Mouse (Mus musculus) forebrain, postnatal 0 days (tissue): Measurements from ENCODE around the gene Nutf2-ps1. TPM values are rescaled to one million over a fixed set of nuclear protein-coding genes. Genes with fewer than 3 reads are reported as not detected.
"Not testable (repeated sequence)": the region's sequence is repeated elsewhere in the genome, so short reads cannot be mapped to it uniquely, and the experiment has no call there.

ENCODE experiments used
- ATAC-seq: fragments of 200-750 bp; cut with Nextera tagmentation; 2 replicates; pipeline ENCODE4 v1.8.0; 2017; ENCODE audit warnings: mild to moderate bottlenecking, moderate library complexity
- DNase-seq: peaks from one replicate; pipeline ENCODE4 v3.0.0-alpha.2; 2015
- H3K27ac ChIP-seq: fragments of 300-500 bp; sonication (generic); 2 replicates; pipeline ENCODE4 v1.5.1; 2014; ENCODE audit warnings: low read depth, mild to moderate bottlenecking, antibody characterized with exemption, low read length, moderate library complexity, mixed read lengths
- H3K27me3 ChIP-seq: fragments of 300-500 bp; sonication (generic); 2 replicates; pipeline ENCODE4 v1.6.1; 2014; ENCODE audit warnings: mild to moderate bottlenecking, low read length, mixed read lengths; ENCODE audit not compliant: insufficient read depth
- H3K36me3 ChIP-seq: fragments of 300-500 bp; sonication (generic); 2 replicates; pipeline ENCODE4 v1.6.1; 2014; ENCODE audit warnings: mild to moderate bottlenecking, moderate library complexity; ENCODE audit not compliant: insufficient read depth
- H3K4me1 ChIP-seq: fragments of 300-500 bp; sonication (generic); 2 replicates; pipeline ENCODE4 v1.6.1; 2014; ENCODE audit warnings: antibody characterized with exemption; ENCODE audit not compliant: insufficient read depth
- H3K4me2 ChIP-seq: fragments of 300-500 bp; sonication (generic); 2 replicates; pipeline ENCODE4 v1.6.1; 2014; ENCODE audit warnings: low read depth, mild to moderate bottlenecking, moderate library complexity
- H3K4me3 ChIP-seq: fragments of 300-500 bp; sonication (generic); 2 replicates; pipeline ENCODE4 v1.5.1; 2014; ENCODE audit warnings: low read depth, low read length, mixed read lengths
- H3K9ac ChIP-seq: fragments of 300-500 bp; sonication (generic); 2 replicates; pipeline ENCODE4 v1.6.1; 2014; ENCODE audit warnings: mild to moderate bottlenecking
- H3K9me3 ChIP-seq: fragments of 300-500 bp; sonication (generic); 2 replicates; pipeline ENCODE4 v1.6.1; 2016; ENCODE audit warnings: low read length
- CTCF ChIP-seq: sonication (generic); IDR thresholded peaks from 2 replicates; pipeline ENCODE4 v1.5.1; 2016; ENCODE audit warnings: antibody characterized with exemption, control low read depth, low read depth
- WGBS: fragments of 180-500 bp; shearing (Covaris S2); extraction: QIAGEN DNeasy Blood & Tissue Kit; methylation state at CpG from one replicate; pipeline ENCODE4 v1.1.7; 2014; 5-methylcytosine and 5-hydroxymethylcytosine counted together
- polyA plus RNA-seq: library from polyadenylated mRNA; unstranded; fragments of >200 nt; fragmentation: Nextera tagmentation; extraction: Ambion mirVana; gene quantifications from 2 replicates; pipeline ENCODE4 v1.2.1, GENCODE M21; 2015
- total RNA-seq: library from RNA; depleted of rRNA; stranded (reverse); fragments of >200 nt; gene quantifications from 2 replicates; pipeline ENCODE4 v1.2.3, GENCODE M21; 2014; rRNA removed

Gene Nutf2-ps1
- total RNA-seq (72.1 and 78.8 TPM in 2 replicates), polyA plus RNA-seq (184 and 209 TPM in 2 replicates)

DNA sequence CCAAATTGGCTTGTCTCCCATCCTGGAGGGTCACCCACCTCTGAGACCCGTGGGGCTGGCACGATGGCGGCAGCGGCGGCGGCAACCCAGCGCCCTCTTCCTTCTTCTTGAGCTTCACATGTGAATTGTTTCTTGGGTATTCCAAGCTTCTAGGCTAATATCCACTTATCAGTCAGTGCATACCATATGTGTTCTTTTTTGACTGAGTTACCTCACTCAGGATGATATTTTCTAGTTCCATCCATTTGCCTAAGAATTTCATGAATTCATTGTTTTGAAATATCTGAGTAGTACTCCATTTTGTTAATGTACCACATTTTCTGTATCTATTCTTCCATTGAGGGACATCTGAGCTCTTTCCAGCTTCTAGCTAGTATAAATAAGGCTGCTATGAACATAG, at the start of gene Nutf2-ps1:
Gene Nutf2-ps1, minus strand, starts transcription at position 101 of the 400 bp plus-strand sequence.
- H3K36me3 ChIP-seq, DNase-seq, ATAC-seq, H3K4me2 ChIP-seq, H3K4me1 ChIP-seq, H3K9me3 ChIP-seq, H3K9ac ChIP-seq, H3K27ac ChIP-seq, H3K27me3 ChIP-seq, H3K4me3 ChIP-seq: not testable (repeated sequence)
- 97% methylated on average over 7 of the region's 7 CpGs for WGBS

DNA sequence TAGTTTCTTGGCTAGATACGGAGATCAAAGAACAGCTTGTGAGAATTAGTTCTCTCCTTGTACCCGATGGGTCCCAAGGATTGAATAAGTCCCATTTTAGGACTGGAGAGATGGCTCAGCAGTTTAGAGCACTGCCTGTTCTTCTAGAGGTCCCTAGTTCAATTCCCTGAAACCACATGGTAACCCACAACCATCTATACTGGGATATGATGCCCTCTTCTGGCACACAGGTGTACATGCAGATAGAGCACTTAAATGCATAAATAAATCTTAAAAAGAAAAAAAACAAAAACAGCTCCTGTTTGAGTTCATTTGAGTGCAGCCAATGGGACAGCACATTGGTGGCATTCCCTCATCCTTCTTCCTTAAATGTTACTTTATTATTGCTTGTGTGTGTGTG, 49.2 kb upstream of the Nutf2-ps1 start:
- WGBS, result 91% methylated on average over 2 of the region's 2 CpGs
- peaks cover 67% of the 10 kb centered on the region for H3K36me3 ChIP-seq
- no peaks in the 10 kb centered on the region for H3K27me3 ChIP-seq
- H3K9me3 ChIP-seq, result no peaks in the 10 kb centered on the region
- H3K9ac ChIP-seq, result no peak overlapping the region
- H3K4me3 ChIP-seq, result no peak overlapping the region
- no peak overlapping the region for H3K4me2 ChIP-seq
- DNase-seq (no peak), ATAC-seq (no peak)
- TF ChIP-seq CTCF, result peak; percentile 50
- H3K27ac ChIP-seq, result no peak overlapping the region
- no peaks in the 10 kb centered on the region for H3K4me1 ChIP-seq

DNA sequence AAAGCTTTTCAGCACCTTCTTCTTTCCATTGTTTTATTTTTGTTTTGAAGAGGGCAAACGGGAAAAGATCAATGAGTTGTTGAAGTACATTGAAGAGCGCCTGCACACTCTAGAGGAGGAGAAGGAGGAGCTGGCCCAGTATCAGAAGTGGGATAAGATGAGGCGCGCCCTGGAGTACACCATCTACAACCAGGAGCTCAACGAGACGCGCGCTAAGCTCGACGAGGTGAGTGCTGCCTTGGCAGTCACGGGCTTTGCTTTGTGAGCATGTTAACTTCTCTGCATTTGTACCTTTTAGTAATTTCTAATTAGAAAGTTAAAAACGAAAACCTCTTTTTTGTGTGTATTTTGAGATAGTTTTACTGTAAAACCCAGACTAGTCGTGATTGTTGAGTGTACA, 32.8 kb upstream of the Nutf2-ps1 start:
- Histone ChIP-seq H3K4me1 (no peaks in the 10 kb centered on the region), H3K36me3 (peaks cover 55% of the 10 kb centered on the region), H3K27ac (no peak overlapping the region), H3K9ac (no peak overlapping the region), H3K4me3 (no peak overlapping the region), H3K4me2 (no peak overlapping the region), H3K27me3 (no peaks in the 10 kb centered on the region), H3K9me3 (no peaks in the 10 kb centered on the region)
- no peak for ATAC-seq
- no peak for DNase-seq
- WGBS, result 91% methylated on average over 13 of the region's 13 CpGs
- no peak for TF ChIP-seq CTCF

DNA sequence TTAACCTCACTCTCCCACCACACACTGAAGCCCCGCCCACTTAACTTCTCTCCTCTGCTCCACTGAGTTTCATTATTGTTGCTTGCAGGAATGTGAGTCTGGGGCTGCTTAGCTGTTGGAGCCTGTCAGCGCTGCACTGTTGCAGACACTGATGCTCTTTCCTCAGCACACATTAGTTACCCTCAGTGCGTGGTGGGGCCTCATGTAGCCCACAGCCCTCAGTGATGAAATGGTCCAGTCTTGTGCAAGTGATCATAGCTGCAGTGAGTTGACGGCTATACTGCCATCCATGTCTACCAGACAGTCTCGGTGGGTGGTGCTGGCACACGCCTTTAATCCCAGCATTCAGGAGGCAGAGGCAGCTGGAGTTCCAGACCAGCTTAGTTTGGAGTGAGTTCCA, 20.1 kb upstream of the Nutf2-ps1 start:
- DNase-seq (no peak), ATAC-seq (no peak)
- Histone ChIP-seq H3K4me1 (no peaks in the 10 kb centered on the region), H3K27me3 (no peaks in the 10 kb centered on the region), H3K9me3 (no peaks in the 10 kb centered on the region), H3K9ac (no peak overlapping the region), H3K4me2 (no peak overlapping the region), H3K4me3 (no peak overlapping the region), H3K36me3 (peaks cover 13% of the 10 kb centered on the region), H3K27ac (no peak overlapping the region)
- 46% methylated on average over 6 of the region's 6 CpGs for WGBS
- no peak for TF ChIP-seq CTCF

- H3K9me3 ChIP-seq, result no peaks in the 10 kb centered on the region
- no peak for TF ChIP-seq CTCF
- peak overlapping the region; percentile 97 for H3K27ac ChIP-seq
- ATAC-seq, result no peak
- peak overlapping the region; percentile 84 for H3K4me3 ChIP-seq
- no peaks in the 10 kb centered on the region for H3K27me3 ChIP-seq
- peak overlapping the region; percentile 89 for H3K9ac ChIP-seq
- WGBS, result 10% methylated on average over 11 of the region's 11 CpGs
- DNase-seq, result no peak
- H3K36me3 ChIP-seq, result peaks cover 10% of the 10 kb centered on the region
- peaks cover 11% of the 10 kb centered on the region for H3K4me1 ChIP-seq
- H3K4me2 ChIP-seq, result peak overlapping the region; percentile 88
These were observed 12.4 kb upstream of the Nutf2-ps1 start for GRCm38 (mm10) chr19:53601363-53601655.

- no peaks in the 10 kb centered on the region for H3K27me3 ChIP-seq
- H3K9me3 ChIP-seq, result no peaks in the 10 kb centered on the region
- no peak for TF ChIP-seq CTCF
- peak; percentile 71 for ATAC-seq
- peaks cover 6% of the 10 kb centered on the region; the same call in 1 of the 2 replicates for H3K36me3 ChIP-seq
- peak overlapping the region; percentile 84 for H3K4me3 ChIP-seq
- 6% methylated on average over 67 of the region's 82 CpGs for WGBS
- peak overlapping the region; percentile 88 for H3K4me2 ChIP-seq
- peak overlapping the region; percentile 89 for H3K9ac ChIP-seq
- peaks cover 11% of the 10 kb centered on the region for H3K4me1 ChIP-seq
- H3K27ac ChIP-seq, result peak overlapping the region; percentile 97
- DNase-seq, result peak; percentile 70
These were observed 11.9 kb upstream of the Nutf2-ps1 start for GRCm38 (mm10) chr19:53600549-53601362.

- Histone ChIP-seq H3K27ac (peak within 1 kb of the TSS; percentile 97), H3K9me3 (no peaks in the 10 kb centered on the region), H3K9ac (peak within 1 kb of the TSS; percentile 89), H3K4me2 (peak within 1 kb of the TSS; percentile 88), H3K36me3 (peaks cover 6% of the 10 kb centered on the region; the same call in 1 of the 2 replicates), H3K27me3 (no peaks in the 10 kb centered on the region), H3K4me1 (peaks cover 11% of the 10 kb centered on the region), H3K4me3 (peak within 1 kb of the TSS; percentile 84)
- under 1% methylated on average over 66 of the region's 70 CpGs for WGBS
- ATAC-seq (peak; percentile 95), DNase-seq (peak; percentile 99)
- peak; percentile 76 for TF ChIP-seq CTCF
These were observed 11.1 kb upstream of the Nutf2-ps1 start, which contains the start of gene Smc3 for GRCm38 (mm10) chr19:53599757-53600539. Gene Smc3, plus strand, starts transcription at chr19:53600398.
